ENCODE assay signal across 12 mouse cellular contexts in genomic region chr3:68964682-68965081, GRCm38 (mm10). TPM values are rescaled to one million over a fixed set of nuclear protein-coding genes. Genes with fewer than 3 reads are reported as not detected.
DNase-seq lines count a peak whose midpoint lies in the region; ATAC-seq lines count a peak whose summit lies in the region.
"Had no signal": no experiment of that assay in that cellular context is flagged by ENCODE, and none has a peak within 500 bp of the region (broad histone marks: within the 10 kb centered on the region; RNA-seq: fewer than 3 reads in every experiment).

No protein-coding gene starts in this region.

- ATAC-seq in heart, embryonic 11.5 days (replicated peaks; ENCODE audit: insufficient number of reproducible peaks, low FRiP score, low TSS enrichment) = no peak
- no peak for ATAC-seq in activated CD4-positive, CD25-positive, alpha-beta regulatory T cell, adult 4 months

- no peaks in the 10 kb centered on the region for H3K4me1 ChIP-seq in heart, embryonic 11.5 days (ENCODE audit: control insufficient read depth, insufficient read depth, low read length)

- H3K9me3 ChIP-seq in heart, embryonic 11.5 days (replicated peaks; ENCODE audit: control insufficient read depth, low read length) = no peaks in the 10 kb centered on the region

- intact Hi-C loops in left cerebral cortex, postnatal 25 days (cut with DNase I) = no loop called here

- H3K27me3 ChIP-seq in heart, embryonic 11.5 days (ENCODE audit: control insufficient read depth, insufficient read depth, low read length) = no peaks in the 10 kb centered on the region

- peak; percentile 27 for DNase-seq in heart, postnatal 4 days
- DNase-seq in testis, postnatal 10 days (ENCODE audit: low spot score) = peak; percentile 51
- no peak for DNase-seq in testis, postnatal 14 days (ENCODE audit: low spot score)
- DNase-seq in lung, postnatal 10 days = peak; percentile 43
- DNase-seq in frontal cortex, adult 2 months (ENCODE audit: extremely low spot score in 1 of 2, low spot score in 1 of 2) = no peak
- DNase-seq in left cerebral cortex, postnatal 25 days (ENCODE audit: low spot score in 2 of 2) = no peak
- DNase-seq: adrenal gland, adult 8-10 months; right cerebral cortex, adult 18-20 months had no signal

- H3K9ac ChIP-seq in heart, embryonic 11.5 days (ENCODE audit: low read depth, low read length) = no peak overlapping the region
- H3K9ac ChIP-seq: hindbrain, embryonic 14.5 days had no signal

- H3K4me2 ChIP-seq in heart, embryonic 11.5 days = no peak overlapping the region
- H3K4me2 ChIP-seq: hindbrain, embryonic 14.5 days had no signal

- H3K27ac ChIP-seq in heart, embryonic 11.5 days (ENCODE audit: low read depth, low read length) = no peak overlapping the region
- H3K27ac ChIP-seq: hindbrain, embryonic 14.5 days had no signal

- no peak overlapping the region for H3K4me3 ChIP-seq in heart, embryonic 11.5 days (ENCODE audit: low read depth, low read length)
- H3K4me3 ChIP-seq: erythroblast, embryonic 14.5 days had no signal

- H3K36me3 ChIP-seq in heart, embryonic 11.5 days (ENCODE audit: control insufficient read depth, insufficient read depth, low read length) = 0 out of 2 replicates have a peak, but pooled peaks cover 5% of the 10 kb centered on the region

RNA-seq across cellular contexts. Expression of gene Ift80, which starts 39.7 kb away (rescaled TPM):
- total RNA-seq in heart, postnatal 4 days (2021) = 10 to 100 TPM in 1 of 2 experiments, 1 to 10 TPM in 1; 8.4 to 11.6 TPM
- 8.3 and 9.5 TPM in 2 replicates for polyA plus RNA-seq in heart, embryonic 11.5 days (2014; fragmentation: Nextera tagmentation; extraction: Ambion mirVana)
- 100 to 1,000 TPM in 1 of 2 experiments, 10 to 100 TPM in 1; 76.4 to 105 TPM for polyA plus RNA-seq in activated CD4-positive, CD25-positive, alpha-beta regulatory T cell, adult 4 months (2017; shearing (Covaris generic))
- 17.1 and 17.8 TPM in 2 replicates for polyA plus RNA-seq in frontal cortex, adult 2 months (2012; rRNA removed)
- total RNA-seq in left cerebral cortex, postnatal 25 days (2021) = 10 to 100 TPM; 22.3 to 23.9 TPM

RNA-seq across cellular contexts. Expression of gene Smc4, which starts 39.9 kb away (rescaled TPM):
- total RNA-seq in heart, postnatal 4 days (2021) = 100 to 1,000 TPM in 1 of 2 experiments, 10 to 100 TPM in 1; 93.9 to 109 TPM
- polyA plus RNA-seq in heart, embryonic 11.5 days (2014; fragmentation: Nextera tagmentation; extraction: Ambion mirVana) = 165 and 180 TPM in 2 replicates
- 100 to 1,000 TPM; 394 to 401 TPM for polyA plus RNA-seq in activated CD4-positive, CD25-positive, alpha-beta regulatory T cell, adult 4 months (2017; shearing (Covaris generic))
- polyA plus RNA-seq in frontal cortex, adult 2 months (2012; rRNA removed) = 3.9 and 4.6 TPM in 2 replicates
- 1 to 10 TPM; 5.3 to 5.6 TPM for total RNA-seq in left cerebral cortex, postnatal 25 days (2021)

Comparison
In these comparisons a context has a peak if more than half of its experiments do, and no peak if none do; other contexts are left out.
1. DNase-seq: peak in heart, postnatal 4 days (single experiment), testis, postnatal 10 days (single experiment) and lung, postnatal 10 days (single experiment); none in testis, postnatal 14 days (single experiment), frontal cortex, adult 2 months (0 of 2) and left cerebral cortex, postnatal 25 days (0 of 2).
2. RNA of gene Smc4, which starts 39.9 kb away (polyA plus RNA-seq): 394 to 401 TPM in activated CD4-positive, CD25-positive, alpha-beta regulatory T cell, adult 4 months and 165 to 180 TPM in heart, embryonic 11.5 days; 3.9 to 4.6 TPM in frontal cortex, adult 2 months; every median in the first group is over 10 times any median in the second.